Mouse (Mus musculus): ENCODE results near the gene Mlph.

- TF ChIP-seq CTCF (conservative IDR thresholded peaks at IDR 0.05; ENCODE audit: low read length) (no peak), NANOG (IDR thresholded peaks at IDR 0.05; ENCODE audit: borderline replicate concordance, low read length) (no peak)
Measured at GRCm38 (mm10) chr1:90896741-90897361, 18.0 kb upstream of the Mlph start.

All from E14TG2a.4 (cell line).